Mouse (Mus musculus) layer of hippocampus, adult 8-10 months (tissue): Measurements from ENCODE around the gene Fam120b. TPM values are rescaled to one million over a fixed set of nuclear protein-coding genes. Genes with fewer than 3 reads are reported as not detected.
"Not testable (repeated sequence)": the region's sequence is repeated elsewhere in the genome, so short reads cannot be mapped to it uniquely, and the experiment has no call there.

Source experiments
- DNase-seq, 2 experiments: peaks; one replicate each; pipeline ENCODE4 v3.0.0; 2022; ENCODE audit warnings: low spot score in 2 of 2
- total RNA-seq, 4 experiments: library from RNA; stranded (reverse); gene quantifications; 2 replicates each; pipeline ENCODE4 v1.2.4; 2022

Gene Fam120b
- total RNA-seq, 4 experiments from 2014 or later, result 45.0 to 55.4 (median 50.5) TPM

DNA sequence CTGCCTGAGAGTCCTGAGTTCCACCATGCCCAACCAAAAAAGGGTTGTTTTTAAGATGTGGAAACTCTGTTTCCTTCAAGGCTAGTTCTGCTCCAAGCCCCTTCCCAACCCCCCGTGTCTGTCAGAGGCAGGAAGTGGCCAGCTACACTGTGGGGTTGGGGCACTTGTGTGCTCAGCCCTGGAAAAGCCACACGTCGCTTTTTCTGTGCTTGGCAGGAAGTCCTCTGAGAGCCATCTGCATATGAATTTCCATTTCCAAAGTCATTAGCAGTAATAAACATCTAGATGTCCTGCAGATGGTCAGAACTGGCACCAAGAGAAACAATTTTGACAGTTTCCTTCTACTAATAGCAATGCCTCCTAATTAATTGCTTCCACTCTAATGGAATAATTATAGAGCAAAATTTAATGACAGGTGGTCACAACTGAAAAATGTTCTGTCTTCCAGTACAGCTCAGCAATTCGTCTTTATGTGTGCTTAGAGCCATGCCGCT is 35.1 kb downstream of the Fam120b start:
- DNase-seq, result no peak

- DNase-seq, result no peak
Measured at GRCm38 (mm10) chr17:15431551-15431950, 35.5 kb downstream of the Fam120b start.

DNA sequence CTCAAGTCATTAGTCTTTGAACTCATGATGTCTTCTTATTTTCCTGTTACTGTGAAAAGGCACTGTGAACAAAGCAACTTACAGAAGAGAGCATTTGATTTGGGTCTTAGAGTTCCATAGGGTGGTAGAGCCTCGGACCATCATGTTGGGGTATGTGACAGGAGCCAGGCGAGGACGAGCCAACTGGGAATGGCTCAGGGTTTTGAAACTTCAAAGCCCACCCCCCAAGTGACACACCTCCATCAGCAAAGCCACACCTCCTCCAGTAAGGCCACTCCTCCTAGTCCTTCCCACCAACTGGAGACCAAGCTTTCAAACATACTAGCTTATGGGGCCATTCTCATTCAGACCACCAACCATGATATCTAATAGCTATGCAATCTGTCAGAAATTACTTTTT is 36.0 kb downstream of the Fam120b start:
- no peak for DNase-seq

DNA sequence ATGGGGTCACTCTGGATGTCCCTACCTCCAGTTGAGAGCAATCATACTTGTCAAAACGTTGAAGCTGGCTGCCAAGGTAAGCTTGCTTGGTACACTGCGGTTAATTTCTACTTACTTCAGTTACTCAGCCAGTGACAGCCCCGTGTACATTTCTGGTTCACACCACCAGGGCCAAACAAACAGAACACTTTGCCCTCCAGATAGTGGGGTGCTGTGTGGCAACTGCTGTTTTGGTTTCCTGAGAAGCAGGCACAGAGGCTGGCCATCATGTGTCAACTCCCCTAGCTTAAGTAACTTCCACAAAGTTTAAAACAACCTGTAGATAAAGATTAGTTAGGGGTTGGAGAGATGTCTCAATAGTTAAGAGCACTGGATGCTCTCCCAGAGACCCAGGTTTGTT is 38.7 kb downstream of the Fam120b start:
- DNase-seq, result no peak

DNA sequence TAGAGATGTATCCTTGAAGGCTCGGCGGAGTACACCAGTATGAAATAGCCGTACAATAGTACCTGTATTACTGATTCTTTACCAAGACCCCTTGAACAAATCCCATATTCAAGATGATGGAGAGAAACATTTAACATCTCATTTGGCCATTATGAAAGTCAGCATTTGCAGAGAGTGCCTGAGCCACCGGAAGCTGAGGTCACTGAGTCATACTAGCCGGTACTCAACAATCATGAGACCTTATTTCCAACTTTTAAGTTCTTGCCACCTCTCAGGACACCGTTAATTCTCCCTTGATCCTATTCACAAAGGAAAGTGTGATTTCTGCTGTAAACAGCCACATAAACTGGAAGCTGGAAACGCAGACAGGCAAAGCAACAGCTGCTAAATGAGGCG is 44.1 kb downstream of the Fam120b start:
- no peak for DNase-seq

DNA sequence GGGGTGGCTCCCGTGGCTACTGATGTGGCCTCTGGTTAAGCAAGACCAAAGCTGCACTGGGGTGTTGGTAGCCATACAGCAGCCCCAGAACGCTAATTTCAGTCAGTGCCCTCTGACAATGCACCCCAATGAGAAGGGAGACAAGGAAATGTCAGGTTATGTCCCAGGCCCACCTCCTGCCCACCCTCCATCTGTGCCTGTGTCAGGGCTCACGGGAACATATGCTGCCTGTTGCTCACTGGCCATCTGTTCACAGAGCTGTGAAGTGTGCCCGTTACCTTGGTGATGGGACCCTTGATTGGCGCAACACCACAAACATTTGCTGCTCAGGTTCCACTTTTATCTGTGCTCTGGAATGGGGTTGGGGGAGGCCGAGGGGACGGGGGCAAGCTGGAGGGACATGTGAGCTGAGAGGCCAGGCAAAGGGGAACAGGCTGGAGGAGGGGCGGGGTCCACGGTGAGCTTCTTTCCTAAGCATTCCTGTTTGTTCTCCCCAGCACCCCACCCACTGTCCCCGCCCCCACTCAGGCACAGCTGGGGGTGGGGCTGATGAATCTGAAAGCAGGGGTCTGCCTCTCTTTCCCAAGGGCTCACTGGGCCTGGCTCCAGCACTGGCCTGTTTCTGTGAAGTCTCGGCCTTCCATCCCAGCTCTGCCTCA is 44.6 kb downstream of the Fam120b start:
- peak; percentile 29 to 49 for DNase-seq

- no peak for DNase-seq
Measured at GRCm38 (mm10) chr17:15445421-15445820, 49.4 kb downstream of the Fam120b start.

GRCm38 (mm10) chr17:15447831-15448230 is 51.8 kb downstream of the Fam120b start:
- DNase-seq, result no peak

DNA sequence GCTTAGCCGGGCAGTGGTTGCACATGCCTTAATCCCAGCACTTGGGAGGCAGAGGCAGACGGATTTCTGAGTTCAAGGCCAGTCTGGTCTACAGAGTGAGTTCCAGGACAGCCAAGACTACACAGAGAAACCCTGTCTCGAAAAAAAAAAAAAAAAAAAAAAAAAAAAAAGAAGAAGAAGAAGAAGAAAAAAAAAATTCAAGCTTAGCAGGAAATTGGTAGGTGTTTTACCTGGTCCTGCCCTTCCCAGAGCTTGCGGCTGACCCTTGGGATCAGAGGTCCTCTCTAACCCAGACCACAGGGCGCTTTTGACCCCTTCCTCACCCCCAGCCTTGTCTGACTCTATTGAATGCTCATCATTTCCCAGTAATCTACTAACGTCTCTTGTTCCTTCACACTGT is 53.1 kb downstream of the Fam120b start:
- not testable (repeated sequence) for DNase-seq

DNA sequence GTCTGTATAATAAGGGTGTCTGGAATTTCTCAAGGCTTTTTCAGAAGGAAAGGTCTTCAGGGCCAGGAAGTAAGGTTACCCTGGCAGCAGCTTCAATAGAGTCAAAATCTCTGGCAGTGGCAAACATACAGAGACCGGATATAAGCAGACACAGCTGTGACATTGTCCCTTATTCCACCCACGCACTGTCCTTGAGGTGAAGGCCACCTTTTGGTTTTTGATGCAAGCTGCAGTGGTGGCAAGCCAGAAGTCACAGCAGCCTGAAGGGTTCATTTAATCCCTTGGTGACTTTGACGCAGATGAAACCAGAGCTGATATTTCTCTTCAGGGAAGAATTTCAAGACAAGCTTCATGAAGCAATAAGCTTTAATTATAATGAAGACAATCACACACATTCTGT is 53.6 kb downstream of the Fam120b start:
- no peak for DNase-seq

DNA sequence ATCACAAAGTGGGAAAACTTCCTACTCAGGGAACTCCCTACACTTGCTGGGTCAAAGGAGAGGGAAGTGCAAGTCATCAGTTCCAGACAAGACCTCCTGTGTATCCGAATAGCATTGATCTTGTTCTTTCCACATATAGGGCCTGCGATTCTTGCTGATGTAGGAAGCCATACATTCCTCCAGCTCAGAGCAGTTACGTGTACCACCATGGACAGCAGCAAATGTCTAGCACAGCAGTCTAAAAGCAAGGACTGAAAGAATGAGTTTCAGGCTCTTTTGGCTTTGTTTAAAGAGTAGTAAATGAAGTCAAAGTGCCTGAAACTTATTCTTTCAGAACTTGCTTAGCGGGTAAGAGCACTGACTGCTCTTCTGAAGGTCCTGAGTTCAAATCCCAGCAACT is 59.2 kb downstream of the Fam120b start:
- no peak for DNase-seq

DNA sequence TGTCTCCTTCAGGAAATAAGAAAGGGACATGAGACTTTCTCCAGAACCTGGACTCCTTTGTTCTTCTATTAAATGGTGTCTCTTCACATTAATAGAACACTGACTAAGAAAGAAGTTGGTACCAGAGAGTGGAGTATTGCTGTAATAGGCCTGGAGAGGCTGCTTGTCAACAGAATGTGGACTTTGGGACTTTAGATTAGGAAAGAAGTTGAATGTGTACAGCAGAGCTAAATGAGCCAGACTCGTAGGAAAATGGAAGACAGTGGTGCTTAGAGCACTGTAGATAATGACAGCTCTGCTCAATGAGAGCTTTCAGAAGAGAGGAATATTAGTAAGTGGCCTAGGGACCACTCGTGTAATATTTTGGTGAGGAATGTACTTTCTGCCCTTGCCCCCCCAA is 60.6 kb downstream of the Fam120b start:
- DNase-seq, result no peak

DNA sequence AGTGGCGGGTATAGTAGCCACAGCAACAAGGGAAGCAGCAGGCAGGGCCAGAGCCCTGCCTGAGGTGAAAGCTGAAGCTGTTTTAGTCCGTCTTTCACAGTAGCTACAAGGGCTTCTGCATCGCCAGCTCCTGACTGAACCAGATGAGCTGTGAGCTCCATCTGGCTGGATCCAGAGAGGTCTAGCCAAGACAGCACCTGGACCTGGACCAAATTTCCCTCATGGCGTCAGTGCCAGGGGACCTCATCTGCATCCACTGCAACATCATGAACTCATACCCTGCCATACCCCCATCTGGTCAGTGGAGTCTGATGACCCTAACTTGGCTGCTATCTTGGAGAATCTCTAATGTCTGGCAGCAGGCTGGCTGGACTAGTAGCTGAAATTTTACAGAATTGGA is 63.8 kb downstream of the Fam120b start:
- no peak for DNase-seq

DNA sequence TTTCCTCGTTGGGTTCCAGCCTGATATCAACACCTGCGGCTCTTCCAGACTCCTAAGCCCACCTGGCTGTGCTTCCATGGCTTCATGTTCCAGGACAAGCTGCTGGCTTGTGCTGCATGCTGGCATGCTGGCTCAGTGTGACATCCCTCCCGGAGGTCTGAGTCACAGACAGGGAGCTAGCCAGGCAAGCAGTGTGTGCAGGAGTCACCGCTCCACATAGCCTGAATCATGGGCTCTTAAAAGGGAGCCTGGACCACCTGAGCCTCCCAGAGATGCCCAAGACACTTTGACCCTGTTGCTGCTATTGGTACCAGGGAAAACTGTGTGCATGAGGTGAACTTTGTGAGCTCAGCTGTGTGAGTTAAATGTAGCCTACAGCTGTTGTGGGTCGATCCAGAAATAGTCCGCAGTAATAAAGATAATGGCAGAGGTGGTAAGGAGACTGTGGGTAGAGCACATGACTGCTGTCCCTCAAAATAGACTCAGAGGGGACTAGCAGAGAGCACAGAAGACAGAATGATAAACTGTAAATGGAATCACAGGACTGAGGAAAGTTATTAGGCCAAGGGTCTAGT is 66.0 kb downstream of the Fam120b start:
- DNase-seq, result no peak

- peak in 1 of 2 experiments; percentile 62 for DNase-seq
Measured at GRCm38 (mm10) chr17:15467669-15468068, 71.7 kb downstream of the Fam120b start.

GRCm38 (mm10) chr17:15472671-15473070 is 76.7 kb downstream of the Fam120b start:
- no peak for DNase-seq

Other genes with a start within 250 kb of the Fam120b start
- gene Dll1, start 19.3 kb upstream of the Fam120b start, total RNA-seq, result 10 to 100 TPM in 2 of 4 experiments, 1 to 10 TPM in 2; 8.7 to 12.3 (median 10.6) TPM
- gene Psmb1, start 103.5 kb downstream of the Fam120b start, total RNA-seq, result 100 to 1,000 TPM; 125 to 136 (median 129) TPM
- gene Tbp, start 103.7 kb downstream of the Fam120b start, total RNA-seq, result 10 to 100 TPM; 31.3 to 49.0 (median 34.2) TPM
- 10 to 100 TPM; 15.8 to 24.5 (median 17.8) TPM for gene Pdcd2, start 131.1 kb downstream of the Fam120b start, total RNA-seq
- gene Prdm9, start 168.2 kb downstream of the Fam120b start, total RNA-seq, result 1 to 10 TPM; 2.0 to 2.9 (median 2.4) TPM